Mouse (Mus musculus) adrenal gland (tissue): ENCODE data around the gene Sult2b1.

ENCODE experiments used
- intact Hi-C: fragments of 180-260 bp; cut with DNase I; formaldehyde crosslinking; loops from one replicate; pipeline ENCODE4 v1.15.1; 2025
- long read RNA-seq, 2 experiments: library from polyadenylated mRNA; unstranded; transcript quantifications; one replicate each; pipeline ENCODE4 v2.0.0; 2020; ENCODE audit warnings: borderline replicate concordance in 1 of 2; ENCODE audit not compliant: insufficient replicate concordance in 1 of 2

Gene Sult2b1
- long read RNA-seq, experiment 1, partial matches to known transcripts, result 0 of 4 reads
- long read RNA-seq, experiment 1, other reads (novel, unspliced or antisense), result 2 of 4 reads
- long read RNA-seq, experiment 2, partial matches to known transcripts, result 1 of 8 reads
- long read RNA-seq, experiment 2, other reads (novel, unspliced or antisense), result 2 of 8 reads

- intact Hi-C loops, result no loop called here
Measured at GRCm38 (mm10) chr7:45784524-45785372, at the start of gene Sult2b1. TSS of gene Sult2b1 (minus strand) at chr7:45784669.

- intact Hi-C loops, result loop anchor here (5.0 kb wide), 1 partner anchor 38 kb away; the partner anchor contains the start of gene Kdelr1
Measured at GRCm38 (mm10) chr7:45833924-45834323, 49.5 kb upstream of the Sult2b1 start.

- intact Hi-C loops, result loop anchor here (5.0 kb wide), 1 partner anchor 39 kb away; the partner anchor contains the start of gene Kdelr1
Measured at GRCm38 (mm10) chr7:45833148-45833790, 48.8 kb upstream of the Sult2b1 start.

GRCm38 (mm10) chr7:45832428-45832827, 48.0 kb upstream of the Sult2b1 start:
- intact Hi-C loops, result loop anchor here (5.0 kb wide), 1 partner anchor 40 kb away; the partner anchor contains the start of gene Kdelr1

- intact Hi-C loops, result loop anchor here (5.0 kb wide), 1 partner anchor 41 kb away; the partner anchor contains the start of gene Kdelr1
Measured at GRCm38 (mm10) chr7:45831128-45831525, 46.7 kb upstream of the Sult2b1 start.

- intact Hi-C loops, result loop anchor here (5.0 kb wide), 1 partner anchor 42 kb away; the partner anchor contains the start of gene Kdelr1
Measured at GRCm38 (mm10) chr7:45830427-45831127, 46.1 kb upstream of the Sult2b1 start, which contains the start of gene Grwd1. TSS of gene Grwd1 (minus strand) at chr7:45830944.

- intact Hi-C loops, result no loop called here
Measured at GRCm38 (mm10) chr7:45826631-45827030, 42.2 kb upstream of the Sult2b1 start.

- intact Hi-C loops, result no loop called here
Measured at GRCm38 (mm10) chr7:45824598-45824997, 40.1 kb upstream of the Sult2b1 start, which contains the start of gene Kcnj14. TSS of gene Kcnj14 (minus strand) at chr7:45824782.

GRCm38 (mm10) chr7:45820913-45821312, 36.4 kb upstream of the Sult2b1 start:
- intact Hi-C loops, result no loop called here

GRCm38 (mm10) chr7:45819843-45820242, 35.4 kb upstream of the Sult2b1 start:
- intact Hi-C loops, result no loop called here

- intact Hi-C loops, result no loop called here
Measured at GRCm38 (mm10) chr7:45815984-45816351, 31.5 kb upstream of the Sult2b1 start.

- intact Hi-C loops, result no loop called here
Measured at GRCm38 (mm10) chr7:45815323-45815983, 31.0 kb upstream of the Sult2b1 start.

GRCm38 (mm10) chr7:45814841-45815240, 30.4 kb upstream of the Sult2b1 start:
- intact Hi-C loops, result no loop called here

GRCm38 (mm10) chr7:45813787-45814779, 29.6 kb upstream of the Sult2b1 start, which contains the start of gene Cyth2:
TSS of gene Cyth2 (minus strand) at chr7:45814581.
- intact Hi-C loops, result loop anchor here (1.0 kb wide), 1 partner anchor 12 kb away; no protein-coding TSS in a partner anchor

- intact Hi-C loops, result loop anchor here (1.0 kb wide), 1 partner anchor 11 kb away; no protein-coding TSS in a partner anchor
Measured at GRCm38 (mm10) chr7:45812921-45813320, 28.5 kb upstream of the Sult2b1 start.

GRCm38 (mm10) chr7:45809276-45810075, 25.0 kb upstream of the Sult2b1 start:
- intact Hi-C loops, result loop anchor here (10.0 kb wide), 1 partner anchor 125 kb away; no protein-coding TSS in a partner anchor

GRCm38 (mm10) chr7:45808471-45808870, 24.0 kb upstream of the Sult2b1 start:
- intact Hi-C loops, result loop anchor here (10.0 kb wide), 1 partner anchor 126 kb away; no protein-coding TSS in a partner anchor

- intact Hi-C loops, result loop anchor here (10.0 kb wide), 1 partner anchor 129 kb away; no protein-coding TSS in a partner anchor
Measured at GRCm38 (mm10) chr7:45805941-45806340, 21.5 kb upstream of the Sult2b1 start.
